Mouse (Mus musculus): ENCODE results near the gene Styx.
A peak's percentile ranks its signal among the peaks of the same experiment; 100 is the strongest.

Gene Styx

DNA sequence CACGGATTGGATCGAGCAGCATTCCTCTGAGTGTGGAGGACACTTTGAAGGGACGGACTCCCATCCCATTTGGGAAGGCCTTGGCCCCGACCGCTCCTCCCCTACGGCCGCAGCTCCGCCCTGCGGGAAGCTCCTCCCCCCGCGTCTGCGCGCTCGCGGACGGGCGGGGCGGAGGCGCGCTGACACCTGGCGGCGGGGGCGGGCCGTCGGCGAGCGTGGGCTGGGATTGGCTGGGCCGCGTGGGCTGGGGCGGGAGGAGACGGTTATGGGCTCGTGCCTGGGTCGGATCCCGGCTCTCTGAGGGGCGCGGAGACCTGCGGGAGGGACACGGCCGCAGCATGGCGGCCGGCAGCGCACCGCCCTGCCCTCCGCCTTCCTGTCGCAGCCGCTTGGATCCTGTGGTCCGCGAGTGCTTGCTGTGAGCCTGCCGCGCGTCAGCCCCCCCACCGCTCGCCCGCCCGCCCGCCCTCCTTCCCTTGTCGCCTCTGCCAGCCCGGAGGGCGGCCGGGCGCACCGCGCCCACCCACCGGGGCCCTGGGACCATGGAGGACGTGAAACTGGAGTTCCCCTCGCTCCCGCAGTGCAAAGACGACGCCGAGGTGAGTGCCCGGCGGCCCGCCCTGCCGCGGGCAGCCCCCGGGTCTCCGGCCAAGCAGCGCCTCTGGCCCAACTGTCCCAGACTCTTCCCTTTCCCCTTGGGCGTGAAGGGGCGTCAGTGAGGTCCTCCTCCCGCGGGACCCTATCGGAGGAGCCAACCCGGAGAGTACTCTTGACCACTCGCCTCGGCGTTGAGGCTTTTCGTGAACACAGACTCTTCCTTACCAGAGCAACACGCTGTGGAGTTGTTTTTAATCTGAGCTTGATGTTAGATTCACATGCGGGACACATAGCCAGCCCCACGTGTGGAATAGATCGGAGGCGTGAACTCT, at the start of gene Styx:
Gene Styx, plus strand, starts transcription at position 163 of the 929 bp plus-strand sequence.
- peak; percentile 90 for DNase-seq (ENCODE audit: low spot score)

DNA sequence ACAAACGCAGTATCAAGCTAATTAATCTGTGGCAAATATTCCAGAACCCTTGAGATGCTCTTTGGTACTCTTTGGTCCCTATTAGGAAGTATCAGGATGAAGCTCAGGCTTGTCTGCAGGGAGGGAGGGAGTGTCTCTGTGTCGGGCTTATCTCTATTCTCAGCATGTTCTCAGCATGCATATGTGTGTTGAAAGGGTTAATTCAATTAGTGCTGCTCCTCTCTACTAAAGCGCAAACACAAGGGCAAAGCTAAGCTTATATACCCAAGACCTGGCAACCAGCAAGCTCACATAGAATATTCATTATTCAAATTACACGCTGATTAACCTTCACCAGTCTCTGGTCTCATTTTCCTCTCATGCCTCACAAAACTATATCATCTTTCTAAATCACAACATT, 47.0 kb upstream of the Styx start:
- no peak for DNase-seq (ENCODE audit: low spot score)

DNA sequence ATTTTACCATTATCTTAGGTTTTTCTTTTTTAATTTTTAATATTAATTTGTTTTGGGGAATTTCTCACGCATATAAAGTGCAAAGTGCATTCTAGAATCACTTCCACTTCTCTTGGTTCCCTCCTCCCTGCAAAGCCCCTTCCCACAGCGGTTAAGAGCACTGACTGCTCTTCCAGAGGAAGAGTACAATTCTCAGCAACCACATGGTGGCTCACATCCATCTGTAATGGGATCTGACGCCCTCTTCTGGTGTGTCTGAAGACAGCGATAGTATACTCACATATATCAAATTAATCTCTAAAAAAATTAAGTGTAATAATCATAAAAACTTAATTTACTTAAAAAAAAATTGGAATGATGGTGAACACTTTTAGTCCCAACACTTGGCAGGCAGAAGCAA, 46.5 kb upstream of the Styx start:
- DNase-seq (ENCODE audit: low spot score): no peak

DNA sequence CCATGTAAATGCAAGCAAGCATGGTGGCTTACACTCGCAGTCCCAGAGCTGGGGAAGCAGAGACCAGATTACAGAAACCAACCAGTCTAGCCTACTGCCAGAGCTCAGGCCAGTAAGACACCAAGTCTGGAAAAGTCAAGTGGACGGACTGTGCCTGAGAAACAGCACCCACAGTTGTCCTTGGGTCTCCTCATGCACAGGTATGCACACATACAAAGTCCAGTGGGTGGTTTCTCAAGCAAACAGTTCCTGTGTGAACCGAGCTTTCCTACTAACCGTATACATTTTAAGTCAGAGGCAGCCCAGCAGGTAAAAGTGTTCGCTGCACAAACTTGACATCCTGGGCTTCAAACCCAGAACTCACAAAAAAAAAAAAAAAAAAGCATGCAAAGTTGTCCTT, 45.0 kb upstream of the Styx start:
- no peak for DNase-seq (ENCODE audit: low spot score)

DNA sequence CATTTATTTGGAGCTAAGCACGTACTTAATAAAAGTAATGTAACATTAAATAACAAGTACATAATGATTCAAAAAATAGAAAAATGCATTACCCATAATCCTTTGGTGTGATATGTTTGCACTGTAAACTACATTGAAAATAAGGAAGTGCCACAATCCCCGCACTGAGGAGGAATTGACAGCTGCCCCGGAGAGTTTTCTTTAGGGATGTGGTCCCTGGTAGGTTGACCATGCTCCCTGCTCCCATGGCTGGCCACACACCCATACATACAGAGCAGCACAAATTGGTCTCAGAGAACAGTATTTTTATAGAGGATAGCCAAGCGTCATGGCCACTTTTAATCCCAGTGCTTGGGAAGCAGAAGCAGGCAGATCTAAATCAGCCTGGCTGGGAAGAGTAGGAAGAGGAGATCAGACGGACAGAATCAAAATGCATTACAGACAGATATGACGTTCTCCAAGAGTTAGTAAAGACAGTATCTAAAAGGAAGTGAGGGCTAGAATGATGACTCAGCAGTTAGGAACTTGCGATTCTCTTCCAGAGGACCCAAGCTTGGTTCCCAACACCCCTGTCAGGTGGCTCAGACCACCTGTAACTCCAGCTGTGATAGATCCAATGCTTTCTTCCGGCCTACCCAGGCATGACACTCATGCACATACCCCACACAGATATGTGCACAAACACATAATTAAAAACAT, 43.1 kb upstream of the Styx start:
- DNase-seq (ENCODE audit: low spot score): no peak

DNA sequence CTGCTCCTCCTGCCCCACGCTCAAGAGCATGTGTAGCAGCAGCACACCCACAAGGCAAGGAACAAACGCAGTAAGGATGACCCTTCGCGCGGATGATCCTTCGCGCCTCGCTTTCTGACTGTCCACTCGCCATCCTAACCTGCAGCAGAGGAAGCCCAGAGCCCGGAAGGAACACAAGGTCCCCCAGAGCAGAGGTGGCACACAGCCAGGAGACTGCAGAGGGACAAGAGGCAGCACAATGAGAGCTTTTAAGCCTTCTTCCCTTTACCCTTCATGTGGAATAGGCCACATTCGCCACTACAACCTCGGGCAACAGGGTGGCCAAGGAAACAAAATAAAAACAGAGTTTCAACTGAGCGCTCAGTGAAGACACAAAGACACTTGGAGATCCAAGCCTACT, 41.2 kb upstream of the Styx start:
- DNase-seq (ENCODE audit: low spot score): no peak

DNA sequence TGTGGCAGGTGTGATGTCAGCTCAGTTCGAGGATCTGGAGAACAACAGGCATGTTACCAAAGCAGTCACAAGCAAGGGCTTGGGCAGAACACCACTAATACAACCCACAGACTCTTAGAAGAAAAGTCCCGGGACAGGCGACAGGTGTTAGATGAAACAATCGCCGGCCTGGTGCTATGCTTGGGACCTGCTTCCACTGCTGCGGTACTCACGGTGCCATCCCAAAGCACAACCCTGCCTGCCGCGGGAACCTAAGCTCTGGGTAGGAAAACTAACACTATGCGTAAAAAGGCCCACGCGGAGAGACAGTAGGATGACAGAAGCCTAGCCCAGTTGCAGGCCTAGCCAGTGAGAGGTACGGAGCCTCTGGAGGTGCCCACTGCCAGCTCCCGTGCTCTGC, 40.8 kb upstream of the Styx start:
- DNase-seq (ENCODE audit: low spot score): no peak

DNA sequence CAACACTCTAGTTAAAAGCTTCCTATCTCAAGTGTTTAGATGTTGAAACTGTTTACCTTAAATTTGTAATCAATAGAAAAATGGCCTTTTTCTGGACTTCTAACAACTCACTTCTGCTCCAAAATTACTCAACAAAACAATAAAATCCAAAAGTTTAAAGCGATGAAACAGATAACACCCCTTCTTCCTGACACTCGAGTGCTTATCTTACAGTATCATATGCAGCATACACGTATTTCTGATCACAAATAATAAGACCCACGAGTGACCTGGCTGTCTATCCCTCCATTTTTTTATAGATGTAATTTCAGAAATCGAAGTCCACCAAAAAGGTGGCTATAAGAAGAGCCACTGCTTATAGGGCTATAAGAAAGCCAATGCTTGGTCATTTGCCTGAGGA, 34.0 kb upstream of the Styx start:
- DNase-seq (ENCODE audit: low spot score): no peak

DNA sequence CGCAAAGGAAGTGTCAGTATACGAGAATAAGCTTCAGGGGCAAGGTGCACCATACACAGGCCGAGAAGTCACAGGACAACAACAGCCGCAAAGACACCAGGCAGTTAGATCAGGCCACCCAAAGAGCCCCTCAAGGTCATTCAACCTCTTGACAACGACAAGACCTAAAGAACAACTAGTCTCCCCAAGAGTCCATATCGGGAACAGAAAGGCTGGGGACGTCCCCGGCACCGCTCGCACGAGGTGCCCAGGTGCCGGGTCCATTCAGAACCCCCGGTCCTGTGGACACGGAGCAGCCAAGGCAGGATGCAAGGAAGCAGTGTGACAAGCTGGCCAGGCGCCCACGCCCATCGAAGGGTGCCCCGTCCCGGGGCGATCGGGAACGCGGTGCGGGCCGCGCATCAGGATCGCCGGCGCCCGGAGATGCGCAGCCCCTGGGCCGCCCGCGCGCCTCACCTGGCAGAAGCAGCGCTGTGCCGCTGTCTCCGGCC, 32.9 kb upstream of the Styx start:
- no peak for DNase-seq (ENCODE audit: low spot score)

DNA sequence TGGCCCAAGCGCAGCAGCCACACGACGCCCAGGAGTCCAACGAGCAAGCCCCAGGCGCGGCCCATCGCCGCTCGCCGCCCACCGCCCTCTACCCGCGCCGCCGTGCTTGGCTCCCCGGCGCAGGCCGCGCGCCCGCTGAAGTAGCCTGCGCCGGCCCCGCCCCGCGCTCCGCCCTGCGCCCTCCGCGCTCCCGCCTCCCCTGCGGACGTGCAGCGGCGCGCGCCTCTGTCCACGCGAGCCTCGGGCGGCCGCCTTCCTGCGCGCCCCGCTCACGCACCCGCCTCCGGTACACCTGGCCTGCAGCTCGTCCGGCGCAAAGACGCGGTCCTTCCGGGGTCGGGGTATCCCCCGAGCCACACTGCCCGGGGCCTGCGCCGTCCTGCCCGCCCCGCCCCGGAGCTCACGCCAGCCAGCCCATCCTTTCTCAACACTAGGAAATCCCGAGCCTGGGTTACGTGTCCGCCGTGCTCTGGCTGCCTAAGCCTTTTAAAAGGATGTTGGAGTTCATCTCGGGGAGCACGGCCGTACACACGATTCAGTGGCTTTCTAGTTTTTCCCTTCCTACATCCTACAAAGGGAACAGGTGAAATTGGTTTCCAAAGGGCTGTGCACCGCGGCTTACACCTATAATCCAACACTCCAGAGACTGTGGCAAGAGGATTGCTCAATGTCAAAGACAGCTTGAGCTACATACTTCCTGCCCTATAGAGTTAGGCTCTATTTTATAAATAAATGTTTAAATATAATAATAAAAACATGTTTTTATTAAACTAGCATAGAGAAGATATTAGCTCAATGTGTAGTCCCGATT, 32.3 kb upstream of the Styx start, which contains the start of gene Ero1l:
Gene Ero1l, minus strand, starts transcription at position 346 of the 811 bp plus-strand sequence.
- DNase-seq (ENCODE audit: low spot score): peak; percentile 71

DNA sequence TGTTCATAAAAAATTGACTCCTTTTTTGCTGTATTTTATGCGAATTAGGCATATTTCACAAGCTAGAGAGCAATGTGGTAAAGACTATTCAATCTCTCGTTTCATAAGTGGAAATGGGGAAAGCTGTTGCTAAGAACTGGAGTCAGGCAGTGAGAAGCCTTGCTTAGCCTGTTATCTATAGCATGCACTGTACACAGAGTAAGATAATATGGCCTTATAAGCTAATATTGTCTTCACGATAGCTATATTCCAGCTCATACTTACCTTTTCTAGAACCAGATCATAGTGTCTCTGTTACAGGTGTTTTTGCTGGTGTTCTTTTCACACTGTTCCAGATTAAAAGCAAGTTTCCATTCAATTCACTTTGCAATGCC, 31.7 kb upstream of the Styx start:
- no peak for DNase-seq (ENCODE audit: low spot score)

DNA sequence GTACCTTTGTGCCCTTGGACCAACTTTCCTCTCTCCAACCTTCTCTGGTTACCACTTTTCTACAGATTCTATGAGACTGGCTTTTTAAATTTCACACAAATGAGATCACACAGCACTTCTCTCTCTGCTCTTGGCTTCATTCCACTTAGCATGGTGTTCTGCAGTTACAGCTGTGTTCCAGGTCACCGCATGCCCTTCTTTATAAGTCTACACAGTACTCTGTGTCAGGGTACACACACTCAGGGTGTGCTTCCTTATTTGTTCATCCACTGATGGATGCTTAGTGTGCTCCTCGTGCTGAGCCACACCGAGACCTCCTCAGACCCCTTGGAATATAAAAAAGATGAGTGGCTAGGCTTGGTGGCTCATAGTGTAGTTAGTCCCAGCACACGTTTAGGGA, 30.8 kb upstream of the Styx start:
- no peak for DNase-seq (ENCODE audit: low spot score)

DNA sequence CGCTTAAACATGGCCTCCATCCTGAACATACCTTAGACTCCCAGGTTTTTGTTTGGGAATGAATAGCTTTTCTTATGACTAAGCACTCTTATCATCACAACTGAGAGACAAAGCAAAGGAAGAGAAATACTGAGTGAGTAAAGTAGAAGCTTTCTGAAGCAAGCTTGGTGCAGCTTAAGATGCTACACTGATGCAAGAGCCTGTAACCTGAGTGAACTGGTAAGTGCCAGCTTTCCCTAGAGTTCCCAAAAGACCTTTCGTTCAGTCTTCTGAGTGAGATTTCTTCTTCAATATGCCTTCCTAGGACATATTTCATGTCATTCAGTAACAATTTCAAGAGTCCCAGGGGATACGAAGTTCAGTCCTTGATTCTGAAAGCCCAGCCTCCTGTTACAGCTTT, 29.8 kb upstream of the Styx start:
- DNase-seq (ENCODE audit: low spot score): no peak

DNA sequence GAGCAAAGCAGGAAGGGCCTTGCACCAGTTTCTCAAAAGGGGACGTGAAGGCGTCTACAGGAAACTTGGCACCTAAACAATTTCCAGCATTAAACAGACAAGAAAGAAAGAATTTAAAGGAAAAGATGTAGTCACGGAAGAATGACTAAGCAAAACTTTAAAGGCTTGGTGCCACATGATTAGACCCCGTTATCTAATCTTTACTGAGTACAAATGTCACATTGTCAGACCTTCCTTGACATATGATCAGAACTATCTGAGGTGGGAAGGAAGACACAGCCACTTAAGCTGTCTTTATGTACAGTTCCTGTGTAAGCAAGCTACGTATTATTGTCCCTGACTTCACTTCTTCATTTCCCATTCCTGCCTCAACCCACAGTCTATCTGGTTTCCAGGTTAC, 29.3 kb upstream of the Styx start:
- no peak for DNase-seq (ENCODE audit: low spot score)

DNA sequence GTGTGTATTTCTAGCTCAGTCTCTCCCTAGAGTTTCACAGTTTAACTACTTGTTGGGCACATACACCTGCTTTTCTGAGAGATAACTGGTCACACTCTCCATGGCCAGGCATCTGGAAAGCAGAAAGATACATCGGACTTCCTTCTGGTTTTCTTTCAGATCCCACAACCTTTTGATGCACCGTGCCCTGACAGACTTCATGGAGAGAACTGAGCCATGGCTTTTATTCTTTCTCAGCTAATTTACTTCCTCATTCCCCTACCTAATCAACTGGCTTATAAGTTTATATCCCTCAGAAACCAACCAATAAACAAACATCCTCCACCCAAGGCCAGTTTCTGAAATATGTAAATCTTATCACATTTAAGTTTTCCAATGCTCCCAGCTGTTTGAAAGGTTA, 28.4 kb upstream of the Styx start:
- no peak for DNase-seq (ENCODE audit: low spot score)

DNA sequence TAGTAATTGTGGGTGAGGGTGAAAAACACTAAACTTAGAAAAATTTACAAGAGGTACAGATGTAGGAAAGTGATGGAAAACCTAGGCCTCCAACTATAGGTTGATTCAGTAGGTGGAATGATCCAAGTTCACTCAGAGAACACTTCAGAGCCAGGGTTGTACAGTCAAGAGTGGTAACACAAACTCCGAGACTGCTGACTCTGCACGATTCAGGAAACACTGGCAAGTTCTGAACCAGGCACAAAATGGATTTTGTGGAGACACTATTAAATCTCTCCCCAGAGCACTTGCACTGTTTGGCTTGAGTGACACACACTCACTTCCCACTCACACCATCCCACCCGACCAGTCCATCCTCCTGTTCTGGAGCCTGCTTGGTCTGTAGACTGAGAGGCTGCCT, 27.6 kb upstream of the Styx start:
- DNase-seq (ENCODE audit: low spot score): no peak

DNA sequence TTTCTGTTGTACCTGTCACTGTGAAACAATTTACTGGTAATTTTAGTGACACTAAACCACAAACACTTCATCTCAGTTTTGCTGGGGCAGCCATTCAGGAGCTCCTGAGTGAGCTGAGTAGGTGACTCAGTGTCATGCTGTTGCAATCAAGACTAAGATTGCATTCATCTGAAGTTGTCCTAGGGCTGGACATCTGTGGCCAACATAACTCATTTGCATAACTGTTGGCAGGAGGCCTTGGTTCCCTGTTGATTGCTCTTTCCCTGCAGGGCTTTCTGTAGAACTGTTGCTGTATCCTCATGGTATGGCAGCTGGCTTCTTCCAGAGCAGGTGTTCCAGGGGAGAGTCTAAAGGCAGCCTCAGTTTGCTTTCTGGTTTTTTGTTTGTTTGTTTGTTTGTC, 25.4 kb upstream of the Styx start:
- no peak for DNase-seq (ENCODE audit: low spot score)

DNA sequence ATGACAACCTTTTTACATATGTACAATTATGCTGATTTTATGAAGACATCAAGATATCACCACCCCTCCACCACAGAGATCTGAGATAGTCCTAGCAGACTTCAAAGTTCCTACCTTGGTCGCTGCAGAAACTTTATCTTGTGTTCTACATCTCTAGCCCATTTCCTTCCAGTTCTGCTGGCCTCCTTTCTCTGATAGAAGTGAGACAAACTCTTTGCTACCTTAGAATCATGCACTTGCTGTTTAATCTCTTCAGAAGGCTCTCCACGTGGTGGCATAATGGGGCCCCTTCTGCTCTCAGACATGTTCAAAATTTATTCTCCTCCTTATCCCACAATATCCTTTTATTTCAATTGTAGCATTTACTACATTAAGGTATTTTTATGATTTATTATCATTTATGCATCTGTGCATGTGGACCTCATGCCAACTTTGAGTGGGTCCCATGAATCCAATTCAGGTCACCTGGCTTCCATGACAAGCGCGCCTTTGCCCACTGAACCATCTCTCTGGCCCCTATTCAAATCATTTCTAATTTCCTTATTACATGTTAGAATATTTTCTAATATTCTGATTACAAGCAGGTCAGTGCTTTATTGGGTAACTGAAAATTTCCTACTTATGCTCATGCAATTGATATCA, 22.7 kb upstream of the Styx start:
- no peak for DNase-seq (ENCODE audit: low spot score)

DNA sequence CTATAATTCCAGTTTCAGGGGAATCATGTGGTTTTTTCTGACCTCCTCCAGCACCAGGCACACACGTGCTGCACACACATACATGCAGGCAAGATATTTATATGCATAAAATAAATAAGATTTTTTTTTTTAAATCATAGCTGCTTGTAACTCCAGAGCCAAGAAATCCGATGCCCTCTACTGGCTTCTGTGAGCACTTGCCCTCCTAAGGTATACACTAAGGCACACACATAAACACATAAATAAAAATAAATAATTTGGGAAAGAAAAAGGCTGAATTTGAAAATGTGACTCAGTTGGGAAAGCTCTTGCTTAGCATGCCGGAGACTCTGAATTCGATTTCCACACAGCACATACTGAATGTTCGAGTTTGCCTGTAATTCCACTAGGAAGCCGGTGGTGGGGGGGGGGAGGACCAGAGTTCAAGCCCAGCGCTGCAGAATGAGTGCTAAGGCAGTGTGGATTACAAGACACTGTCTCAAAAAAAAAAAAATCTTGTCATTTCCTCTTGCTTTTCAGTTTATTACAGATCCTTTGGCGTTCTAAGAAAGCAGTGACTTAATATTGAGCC, 21.8 kb upstream of the Styx start:
- DNase-seq (ENCODE audit: low spot score): no peak

DNA sequence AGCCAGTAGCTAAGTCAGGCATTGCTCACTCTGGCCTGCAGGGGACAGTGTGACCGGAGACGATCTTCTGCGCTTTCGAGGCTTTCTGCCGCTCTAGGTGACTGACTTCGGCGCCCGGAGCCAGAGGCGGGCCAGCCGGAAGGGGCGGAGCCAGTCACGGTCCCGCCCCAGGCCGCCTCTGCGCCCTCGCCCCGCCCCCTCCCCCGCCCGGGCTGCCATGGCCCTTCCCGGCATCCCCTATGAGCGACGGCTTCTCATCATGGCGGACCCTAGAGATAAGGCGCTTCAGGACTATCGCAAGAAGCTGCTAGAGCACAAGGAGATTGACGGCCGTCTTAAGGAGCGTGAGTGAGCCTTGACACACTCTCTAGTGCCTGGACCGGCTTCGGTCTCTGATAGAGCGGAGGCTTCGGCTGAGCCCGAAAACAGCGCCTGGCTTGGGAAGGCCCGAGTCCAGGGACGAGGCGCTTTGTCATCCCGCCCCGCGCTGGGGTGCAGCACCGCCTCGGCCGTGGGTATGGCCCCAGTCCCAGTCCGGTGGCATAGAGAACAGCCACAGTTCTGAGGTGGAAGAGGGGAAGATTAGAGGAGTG, 21.2 kb upstream of the Styx start, which contains the start of gene Psmc6:
Gene Psmc6, plus strand, starts transcription at position 200 of the 593 bp plus-strand sequence.
- peak; percentile 62 for DNase-seq (ENCODE audit: low spot score)

Measured in ovary, postnatal 10 days (tissue).